Mouse (Mus musculus): ENCODE results near the gene Bub1. TPM values are rescaled to one million over a fixed set of nuclear protein-coding genes. Genes with fewer than 3 reads are reported as not detected.

Bub1 gene
- total RNA-seq, 4 experiments from 2014 or later = 0.52 to 1.1 (median 0.89) TPM

DNA sequence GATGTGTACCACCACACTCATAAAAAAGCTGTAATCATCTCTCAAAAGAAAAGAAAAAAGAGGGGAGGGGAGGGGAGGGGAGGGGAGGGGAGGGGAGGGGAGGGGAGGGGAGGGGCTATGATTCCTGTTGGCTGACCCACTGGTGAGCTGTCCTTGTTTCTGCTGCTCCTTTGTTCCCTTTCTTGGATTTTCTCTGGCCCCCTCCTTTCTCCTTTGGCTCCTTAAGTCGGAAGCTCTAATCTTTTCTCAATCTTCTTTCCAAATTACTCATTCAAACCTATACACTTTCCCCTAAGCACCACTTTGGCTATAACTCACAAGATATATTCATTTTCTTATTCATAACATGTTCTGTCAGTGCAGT is 57.1 kb downstream of the Bub1 start:
- DNase-seq = no peak

DNA sequence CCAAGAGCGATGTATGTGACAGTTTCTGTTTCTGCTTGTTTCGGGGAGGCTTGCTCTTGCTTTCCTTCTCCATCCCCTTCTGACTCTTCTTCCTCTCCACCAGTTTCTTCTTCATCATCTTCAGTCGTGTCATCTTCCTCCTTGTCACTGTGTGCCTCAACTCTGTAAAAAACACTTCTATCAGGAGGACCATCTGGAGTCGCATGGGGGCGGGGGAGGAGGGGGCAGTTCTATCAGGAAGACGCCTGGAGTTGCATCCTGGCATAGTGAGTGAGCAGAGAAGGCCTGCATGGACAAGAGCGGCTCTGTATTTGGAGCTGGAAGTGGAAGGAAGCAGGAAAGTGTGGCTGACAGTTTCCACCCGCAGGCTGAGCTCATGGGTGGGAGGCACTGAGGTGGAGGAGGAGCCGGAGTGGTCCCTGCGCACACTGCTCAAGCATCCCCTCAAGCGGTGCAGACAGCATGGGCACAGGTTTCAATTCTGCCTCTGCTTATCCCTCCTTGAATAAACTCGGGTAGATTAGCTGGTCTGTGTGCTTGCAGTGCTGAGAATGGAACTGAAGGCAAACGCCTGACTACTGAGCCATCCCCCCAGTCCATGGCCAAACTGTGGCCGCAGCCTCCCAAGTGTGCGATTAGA is 57.6 kb downstream of the Bub1 start:
- no peak for DNase-seq

DNA sequence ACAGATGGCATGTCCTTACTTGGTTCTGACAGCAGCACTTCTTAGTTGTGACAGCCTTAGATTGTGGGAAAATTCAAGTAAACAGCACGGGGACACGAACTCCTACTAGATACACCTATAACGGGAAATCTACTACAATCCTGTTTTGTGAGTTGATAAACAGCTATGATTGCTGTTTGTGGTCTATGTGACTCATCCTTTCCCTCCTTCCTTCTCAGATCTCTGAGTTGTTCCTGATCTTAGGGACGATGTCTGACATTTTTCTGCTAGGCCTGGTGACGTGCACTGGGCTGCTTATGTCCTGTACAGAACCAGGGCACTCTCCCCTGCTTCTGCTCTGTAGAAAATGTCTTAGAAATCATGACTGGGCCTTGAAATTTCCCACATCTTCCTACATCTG is 70.1 kb downstream of the Bub1 start:
- no peak for DNase-seq

DNA sequence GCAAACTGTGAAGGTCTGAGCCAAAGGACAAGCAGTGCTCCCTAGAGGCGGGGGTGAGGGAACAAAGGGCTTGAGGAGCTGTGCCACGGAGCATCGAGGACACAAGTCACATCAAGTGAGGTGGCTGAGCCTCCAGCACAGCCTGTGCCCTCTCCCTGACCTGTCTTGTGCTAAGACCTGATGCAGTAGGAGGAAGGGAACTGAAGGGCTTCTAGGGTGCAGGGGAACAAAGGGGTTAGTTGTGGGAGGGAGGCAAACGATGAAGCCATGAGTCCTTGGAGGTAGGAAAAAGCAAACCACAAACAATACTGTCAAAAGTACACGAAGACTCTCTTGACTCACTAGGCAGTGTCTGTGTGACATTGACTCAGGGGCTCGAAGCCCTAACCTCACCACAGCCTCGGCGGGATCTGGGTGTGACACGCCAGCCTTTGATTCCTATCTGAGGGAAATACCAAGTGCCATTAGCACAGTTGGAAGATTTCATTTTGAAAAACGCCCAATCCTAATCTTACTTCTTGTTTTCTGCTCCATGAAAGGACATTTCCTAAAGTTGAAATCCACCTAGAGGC is 71.2 kb downstream of the Bub1 start:
- peak; percentile 9 for DNase-seq

DNA sequence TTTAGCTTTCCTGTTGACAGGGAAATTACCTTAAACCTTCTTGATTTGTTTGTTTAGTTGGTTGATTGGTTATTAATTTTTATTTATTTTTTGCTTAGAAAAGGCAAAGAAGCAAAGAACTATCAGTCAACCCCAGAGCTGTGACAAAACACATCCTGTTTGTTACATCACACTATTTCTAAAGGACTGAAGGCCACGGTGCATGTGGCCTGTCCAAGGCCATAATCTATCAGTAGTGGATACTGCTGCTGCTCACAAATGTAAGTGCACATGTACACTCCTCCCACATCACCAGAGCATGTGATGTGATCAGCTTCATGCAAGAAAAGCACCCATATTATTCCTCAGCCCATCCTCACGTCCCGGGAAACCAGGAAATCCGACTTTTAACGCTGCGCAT is 71.7 kb downstream of the Bub1 start:
- peak; percentile 37 for DNase-seq

DNA sequence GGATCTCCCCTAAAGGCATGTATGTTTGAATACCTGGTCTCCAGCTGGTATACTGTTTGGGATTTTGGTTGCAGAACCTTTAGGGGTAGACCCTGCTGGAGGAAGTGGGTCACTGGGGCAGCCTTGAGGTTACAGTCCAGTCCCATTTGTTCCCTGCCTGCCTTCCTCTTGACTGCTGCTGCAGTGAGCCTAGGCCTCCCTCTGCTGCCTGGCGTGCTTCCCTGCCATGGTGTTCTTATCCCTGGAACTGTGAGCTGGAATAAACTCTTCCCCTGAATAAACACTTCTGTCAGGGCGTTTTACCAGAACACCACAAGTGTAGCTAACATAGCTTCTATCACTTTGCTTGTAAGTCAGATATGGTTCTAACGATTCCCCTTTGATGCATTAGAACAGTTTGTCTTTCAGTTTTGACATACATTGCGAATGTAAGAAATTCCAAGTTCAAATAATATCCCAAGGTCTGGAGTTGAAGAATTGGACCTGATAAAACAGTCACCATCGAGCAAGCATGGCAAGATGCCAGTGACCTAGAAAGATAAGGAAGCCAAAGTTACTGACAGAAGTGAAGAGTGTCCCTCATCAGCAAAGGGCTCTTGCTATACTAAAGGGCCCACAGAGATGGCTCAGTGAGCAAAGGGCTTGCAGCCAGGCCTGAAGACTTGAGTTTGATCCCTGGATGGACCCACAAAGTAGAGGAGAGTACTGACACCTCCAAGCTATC is 72.3 kb downstream of the Bub1 start:
- peak; percentile 72 for DNase-seq

DNA sequence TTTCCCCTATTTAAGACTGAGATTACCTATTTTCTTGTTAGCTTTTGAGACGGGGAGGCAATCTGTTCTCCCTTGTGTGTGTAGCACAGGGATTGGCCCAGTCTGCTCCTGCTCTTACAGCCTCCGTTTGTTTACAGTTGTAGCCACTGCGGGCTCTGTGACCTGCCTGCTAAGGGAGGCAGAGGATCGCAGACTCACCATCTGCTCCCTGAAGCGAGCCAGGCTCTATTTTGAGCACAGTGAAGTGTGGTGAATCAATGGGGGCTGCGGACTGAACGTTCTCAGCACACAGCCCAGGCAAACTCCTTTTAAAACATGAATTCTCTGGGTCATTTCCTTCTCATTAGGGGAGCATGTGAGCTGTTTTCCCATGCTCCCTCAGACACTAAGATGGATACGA is 74.5 kb downstream of the Bub1 start:
- no peak for DNase-seq

DNA sequence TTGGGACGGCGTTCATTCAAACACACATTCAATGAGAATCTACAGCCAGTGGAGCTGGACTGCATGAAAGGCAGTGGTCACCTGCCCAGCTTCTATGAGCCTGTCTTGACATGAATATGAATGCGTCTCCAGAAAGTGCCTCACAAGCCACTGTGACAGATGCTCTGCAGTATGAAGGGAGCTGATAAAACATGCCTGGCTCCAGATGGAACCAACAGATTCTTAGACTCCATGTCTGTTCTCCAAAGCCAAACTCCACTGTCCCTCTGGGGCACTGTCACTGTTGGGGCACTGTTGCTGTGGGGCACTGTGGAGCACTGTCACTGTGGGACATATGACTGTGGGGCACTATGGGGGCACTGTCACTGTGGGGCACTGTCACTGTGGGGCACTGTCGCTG is 77.6 kb downstream of the Bub1 start:
- DNase-seq = no peak

DNA sequence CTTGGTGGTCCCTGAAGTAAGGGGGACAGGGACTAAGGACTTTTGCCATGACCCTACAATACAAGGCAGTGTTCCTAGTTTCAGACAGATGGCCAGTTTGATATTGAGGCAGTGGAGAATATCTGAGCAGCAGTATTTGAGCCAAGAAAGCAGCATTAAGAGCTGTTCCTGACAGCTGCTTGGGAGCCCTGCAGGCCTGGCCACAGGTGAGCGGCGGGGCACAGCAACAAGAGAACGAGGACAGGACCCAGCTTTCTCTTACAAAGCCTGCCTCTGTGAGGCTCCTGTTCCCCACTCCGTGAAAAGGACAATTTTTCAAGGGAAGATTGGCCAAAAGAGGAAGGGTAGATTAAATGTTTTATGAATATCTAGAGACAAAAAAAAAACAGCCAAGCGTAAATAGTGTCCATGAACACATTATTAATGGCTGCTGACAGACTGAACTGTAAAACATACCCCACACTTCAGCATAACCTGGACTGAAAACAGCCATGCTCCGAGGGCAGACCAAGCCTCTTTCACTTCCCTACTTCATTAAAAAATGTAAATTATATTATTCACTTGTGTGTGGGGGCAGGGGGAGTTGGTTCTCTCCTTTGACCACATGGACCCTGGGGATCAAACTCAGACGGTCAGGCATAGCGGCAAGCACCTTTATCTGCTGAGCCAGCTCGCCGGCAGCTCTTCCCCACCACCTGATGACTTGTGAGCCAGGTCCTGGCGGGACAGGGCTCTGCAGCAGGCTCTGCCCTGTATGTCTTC is 79.6 kb downstream of the Bub1 start:
- no peak for DNase-seq

Other genes starting within 250 kb of the Bub1 start
- 1 to 10 TPM; 3.7 to 4.7 (median 4.4) TPM for gene Zfp661, start 244.8 kb downstream of the Bub1 start, total RNA-seq (2022)
- gene Mrps5, start 244.6 kb downstream of the Bub1 start, total RNA-seq (2022) = 100 to 1,000 TPM in 1 of 4 experiments, 10 to 100 TPM in 3; 87.0 to 107 (median 96.0) TPM
- gene Mal, start 175.2 kb downstream of the Bub1 start, total RNA-seq (2022) = 10 to 100 TPM in 2 of 4 experiments, 1 to 10 TPM in 2; 6.6 to 12.0 (median 9.1) TPM
- gene Mall, start 101.9 kb downstream of the Bub1 start, total RNA-seq (2022) = under 1 TPM; 0.66 to 0.90 (median 0.89) TPM
- 10 to 100 TPM; 16.8 to 35.0 (median 24.4) TPM for gene Nphp1, start 43.0 kb downstream of the Bub1 start, total RNA-seq (2022)
- 100 to 1,000 TPM in 1 of 4 experiments, 10 to 100 TPM in 3; 59.5 to 127 (median 77.8) TPM for gene Mtln, start 39.4 kb downstream of the Bub1 start, total RNA-seq (2022)
- gene Acoxl, start 7.0 kb upstream of the Bub1 start, total RNA-seq (2022) = 1 to 10 TPM in 2 of 4 experiments, under 1 TPM in 2; 0.38 to 1.9 (median 0.97) TPM

All from adrenal gland, adult 8-10 months (tissue).